Comparison of ENCODE assay signal across 9 mouse cellular contexts in genomic region chr8:121573275-121573674, GRCm38 (mm10). TPM values are rescaled to one million over a fixed set of nuclear protein-coding genes. Genes with fewer than 3 reads are reported as not detected.
DNase-seq lines count a peak whose midpoint lies in the region; ATAC-seq and TF ChIP-seq lines count a peak whose summit lies in the region.
"Had no signal": no experiment of that assay in that cellular context is flagged by ENCODE, and none has a peak within 500 bp of the region (broad histone marks: within the 10 kb centered on the region; RNA-seq: fewer than 3 reads in every experiment).

No protein-coding gene starts in this region.

- no peak overlapping the region for H3K9ac ChIP-seq in kidney, postnatal 0 days (ENCODE audit: low read depth, low read length)
- H3K9ac ChIP-seq: hindbrain, embryonic 15.5 days had no signal

- WGBS in kidney, postnatal 0 days: 28% methylated on average over 3 of the region's 3 CpGs

- TF ChIP-seq CTCF in kidney, postnatal 0 days (IDR thresholded peaks at IDR 0.05; ENCODE audit: low read depth): no peak

- no peaks in the 10 kb centered on the region for H3K36me3 ChIP-seq in kidney, postnatal 0 days (ENCODE audit: insufficient read depth, low read length)
- peaks cover 31% of the 10 kb centered on the region for H3K36me3 ChIP-seq in megakaryocyte, embryonic 14.5 days (replicated peaks; ENCODE audit: low read length)
- H3K36me3 ChIP-seq: hindbrain, embryonic 15.5 days had no signal

- H3K27ac ChIP-seq in kidney, postnatal 0 days: no peak overlapping the region
- H3K27ac ChIP-seq: hindbrain, embryonic 15.5 days had no signal

- DNase-seq in layer of hippocampus, adult 11-12 months (ENCODE audit: low spot score): peak; percentile 60
- no peak for DNase-seq in layer of hippocampus, postnatal 10 days (ENCODE audit: low spot score in 2 of 2)
- DNase-seq in adrenal gland, adult (ENCODE audit: inconsistent age in 2 of 2, low spot score in 1 of 2): peak; percentile 89 to 96
- DNase-seq in gastrocnemius, adult 8-10 months (ENCODE audit: low spot score in 2 of 2): peak; percentile 75 to 83
- DNase-seq in kidney, postnatal 0 days (ENCODE audit: low spot score): peak; percentile 62
- DNase-seq in right cerebral cortex, postnatal 4 days: no peak
- no peak for DNase-seq in left cerebral cortex, adult 11 months (ENCODE audit: low spot score)

- H3K27me3 ChIP-seq in kidney, postnatal 0 days (ENCODE audit: insufficient read depth, low read length): no peaks in the 10 kb centered on the region
- no peaks in the 10 kb centered on the region for H3K27me3 ChIP-seq in megakaryocyte, embryonic 14.5 days (replicated peaks)
- H3K27me3 ChIP-seq: hindbrain, embryonic 15.5 days had no signal

- peaks cover 15% of the 10 kb centered on the region for H3K4me1 ChIP-seq in kidney, postnatal 0 days (replicated peaks; ENCODE audit: insufficient read depth, low read length)
- H3K4me1 ChIP-seq in megakaryocyte, embryonic 14.5 days: peaks cover 99% of the 10 kb centered on the region

- peak; percentile 76 for ATAC-seq in kidney, postnatal 0 days (replicated peaks; ENCODE audit: low FRiP score, low read depth)

- no peaks in the 10 kb centered on the region for H3K9me3 ChIP-seq in kidney, postnatal 0 days (replicated peaks; ENCODE audit: low read length)
- H3K9me3 ChIP-seq in megakaryocyte, embryonic 14.5 days: no peaks in the 10 kb centered on the region
- H3K9me3 ChIP-seq: hindbrain, embryonic 15.5 days had no signal

- H3K4me3 ChIP-seq in kidney, postnatal 0 days (replicated peaks; ENCODE audit: low read depth, low read length): no peak overlapping the region
- H3K4me3 ChIP-seq in megakaryocyte, embryonic 14.5 days (replicated peaks): peak overlapping the region; percentile 33
- H3K4me3 ChIP-seq: hindbrain, embryonic 15.5 days had no signal

- H3K4me2 ChIP-seq in kidney, postnatal 0 days (ENCODE audit: low read length): no peak overlapping the region
- H3K4me2 ChIP-seq: hindbrain, embryonic 15.5 days had no signal

RNA-seq across cellular contexts. Expression of gene Fbxo31, which starts 5.3 kb away (rescaled TPM):
- 10 to 100 TPM; 88.4 to 95.5 TPM for total RNA-seq in layer of hippocampus, postnatal 10 days (2021)
- total RNA-seq in gastrocnemius, adult 8-10 months (2022): 100 to 1,000 TPM; 141 to 254 (median 161) TPM
- 13.4 and 14.9 TPM in 2 replicates for polyA plus RNA-seq in kidney, postnatal 0 days (2015; fragmentation: Nextera tagmentation; extraction: Ambion mirVana)
- polyA plus RNA-seq in megakaryocyte, embryonic 14.5 days (2012; ENCODE audit: insufficient read depth, low replicate concordance): 19.2 and 31.2 TPM in 2 replicates

RNA-seq across cellular contexts. Expression of gene Map1lc3b, which starts 16.9 kb away (rescaled TPM):
- total RNA-seq in layer of hippocampus, postnatal 10 days (2021): 100 to 1,000 TPM; 142 to 149 TPM
- total RNA-seq in gastrocnemius, adult 8-10 months (2022): 100 to 1,000 TPM; 163 to 207 (median 201) TPM
- 281 and 284 TPM in 2 replicates for polyA plus RNA-seq in kidney, postnatal 0 days (2015; fragmentation: Nextera tagmentation; extraction: Ambion mirVana)
- polyA plus RNA-seq in megakaryocyte, embryonic 14.5 days (2012; ENCODE audit: insufficient read depth, low replicate concordance): 62.1 and 147 TPM in 2 replicates

RNA-seq across cellular contexts. Expression of gene 1700018B08Rik, which starts 29.2 kb away (rescaled TPM):
- total RNA-seq in layer of hippocampus, postnatal 10 days (2021): not detected
- total RNA-seq in gastrocnemius, adult 8-10 months (2022): not detected
- not detected in 2 replicates for polyA plus RNA-seq in kidney, postnatal 0 days (2015; fragmentation: Nextera tagmentation; extraction: Ambion mirVana)
- not detected in 2 replicates for polyA plus RNA-seq in megakaryocyte, embryonic 14.5 days (2012; ENCODE audit: insufficient read depth, low replicate concordance)
- polyA plus RNA-seq: hindbrain, embryonic 15.5 days had no signal

Comparison
In these comparisons a context has a peak if more than half of its experiments do, and no peak if none do; other contexts are left out.
1. DNase-seq: peak in layer of hippocampus, adult 11-12 months (single experiment), adrenal gland, adult (2 of 2), gastrocnemius, adult 8-10 months (2 of 2) and kidney, postnatal 0 days (single experiment); none in layer of hippocampus, postnatal 10 days (0 of 2), right cerebral cortex, postnatal 4 days (single experiment) and left cerebral cortex, adult 11 months (single experiment).